Mouse (Mus musculus): ENCODE data around the gene Nfkbil1. TPM values are rescaled to one million over a fixed set of nuclear protein-coding genes. Genes with fewer than 3 reads are reported as not detected.

Nfkbil1 gene
- 1 to 10 TPM; 7.0 to 7.2 TPM for total RNA-seq (2021)
- long read RNA-seq, experiment 1, partial matches to known transcripts, result 0 of 3 reads
- long read RNA-seq, experiment 1, other reads (novel, unspliced or antisense), result 1 of 3 reads
- long read RNA-seq, experiment 2, partial matches to known transcripts, result 0 of 4 reads
- long read RNA-seq, experiment 2, other reads (novel, unspliced or antisense), result 1 of 4 reads

DNA sequence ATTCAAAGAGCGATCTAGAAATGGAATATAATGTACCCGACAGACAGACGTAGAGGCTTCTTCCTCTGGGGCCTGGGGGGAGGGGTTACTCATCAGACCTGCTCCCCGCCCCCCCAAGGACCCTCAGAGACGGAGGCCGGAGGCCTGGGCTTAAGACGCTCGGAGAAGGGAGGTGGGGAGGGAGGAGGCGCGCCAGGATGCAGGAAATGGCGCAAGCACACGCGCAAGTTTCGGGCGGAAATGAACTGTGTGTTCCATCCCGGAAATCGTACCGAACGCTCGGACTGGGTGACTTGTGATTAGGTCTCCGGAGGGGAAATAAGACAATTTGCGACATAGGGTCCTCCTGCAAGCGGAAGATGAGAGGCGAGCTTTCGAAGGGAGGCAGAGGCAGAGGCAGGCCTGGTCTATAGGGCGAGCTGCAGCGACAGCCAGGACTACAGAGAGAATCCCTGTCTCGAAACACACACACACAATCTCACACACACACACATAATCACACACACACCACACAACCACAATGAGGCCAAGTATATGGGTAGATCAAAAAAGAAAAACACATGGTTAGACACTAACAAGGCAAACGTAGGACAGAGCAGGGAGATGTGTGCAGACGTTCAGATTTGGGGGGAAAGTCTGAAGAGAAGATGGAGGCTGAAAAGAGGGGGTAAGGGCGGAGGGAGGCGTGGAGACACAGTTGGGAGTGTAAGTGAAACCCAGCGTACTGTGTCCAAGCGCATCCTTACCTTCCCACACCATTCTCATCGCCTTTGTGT, at the start of gene Nfkbil1:
Gene Nfkbil1, minus strand, starts transcription at position 179 of the 776 bp plus-strand sequence.
- peak; percentile 91 for DNase-seq (ENCODE audit: low spot score)

DNA sequence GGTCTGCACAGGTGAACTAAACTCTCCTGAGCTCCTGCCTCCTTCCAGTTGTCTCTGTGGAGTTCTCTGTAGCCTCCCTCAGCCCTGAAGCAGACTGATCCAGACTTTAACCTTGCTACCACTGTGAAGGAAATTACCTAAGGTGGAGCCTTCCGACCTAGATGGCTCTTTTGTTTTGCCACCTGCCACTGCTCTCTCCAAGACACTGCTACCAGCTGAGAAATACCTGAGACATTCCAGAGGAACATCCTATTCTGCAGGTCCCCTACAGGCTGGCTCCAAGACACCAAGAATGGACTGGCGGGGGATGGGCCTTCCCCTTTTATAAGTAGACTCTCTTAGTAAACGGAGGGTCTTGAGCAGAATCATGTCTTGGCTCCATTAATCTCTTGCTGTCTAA, 44.7 kb upstream of the Nfkbil1 start:
- DNase-seq (ENCODE audit: low spot score), result no peak

DNA sequence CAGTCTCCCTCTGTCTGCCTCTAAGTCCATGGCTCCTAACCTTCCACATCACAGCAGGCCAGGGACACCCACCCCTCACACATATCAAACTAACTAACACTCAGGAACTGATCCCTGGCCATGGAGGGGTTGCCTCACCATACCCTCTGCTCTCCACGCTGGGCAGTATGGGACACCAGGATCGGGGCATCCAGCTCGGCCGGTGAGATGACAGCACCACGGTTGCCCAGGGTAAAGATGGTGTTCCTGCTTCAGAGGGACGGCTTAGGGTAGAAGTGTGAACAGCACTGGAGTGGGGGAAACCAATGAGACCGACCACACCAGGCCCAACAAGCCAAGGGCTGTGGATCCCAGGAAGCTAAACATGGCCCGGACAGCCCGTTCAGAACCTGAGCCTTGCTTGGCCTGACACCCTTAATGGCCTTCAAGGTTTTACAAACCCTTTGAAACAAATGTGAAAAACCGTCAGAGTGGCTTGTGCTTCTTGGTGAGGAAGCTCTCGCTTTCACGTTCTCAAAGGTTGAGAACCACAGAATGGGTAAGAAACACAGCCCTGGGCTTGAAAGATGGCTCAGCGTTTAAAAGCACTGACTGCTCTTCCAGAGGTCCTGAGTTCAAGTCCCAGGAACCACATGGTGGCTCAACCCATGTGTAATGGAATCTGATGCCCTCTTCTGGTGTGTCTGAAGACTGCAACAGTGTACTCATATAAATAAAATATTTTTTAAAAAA, 43.5 kb upstream of the Nfkbil1 start:
- DNase-seq (ENCODE audit: low spot score), result no peak

DNA sequence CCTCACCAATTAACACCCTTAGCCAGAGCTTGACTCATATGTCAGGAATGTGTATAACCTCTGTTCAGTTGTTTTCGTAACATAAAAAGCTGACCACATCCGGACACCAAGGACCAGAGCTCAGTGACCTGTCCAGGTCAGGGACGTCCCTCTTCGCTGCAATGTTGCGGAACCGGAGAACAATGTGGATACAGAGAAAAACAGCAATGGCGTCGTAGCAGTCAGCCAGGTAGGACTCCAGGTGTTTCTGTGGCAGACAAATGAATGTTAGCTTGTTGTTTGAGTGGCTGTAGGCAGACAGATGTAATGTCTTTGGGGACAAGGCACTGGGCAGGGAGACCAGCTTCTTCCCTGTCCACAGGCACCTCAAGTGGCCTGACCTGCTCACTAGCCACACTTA, 42.5 kb upstream of the Nfkbil1 start:
- no peak for DNase-seq (ENCODE audit: low spot score)

DNA sequence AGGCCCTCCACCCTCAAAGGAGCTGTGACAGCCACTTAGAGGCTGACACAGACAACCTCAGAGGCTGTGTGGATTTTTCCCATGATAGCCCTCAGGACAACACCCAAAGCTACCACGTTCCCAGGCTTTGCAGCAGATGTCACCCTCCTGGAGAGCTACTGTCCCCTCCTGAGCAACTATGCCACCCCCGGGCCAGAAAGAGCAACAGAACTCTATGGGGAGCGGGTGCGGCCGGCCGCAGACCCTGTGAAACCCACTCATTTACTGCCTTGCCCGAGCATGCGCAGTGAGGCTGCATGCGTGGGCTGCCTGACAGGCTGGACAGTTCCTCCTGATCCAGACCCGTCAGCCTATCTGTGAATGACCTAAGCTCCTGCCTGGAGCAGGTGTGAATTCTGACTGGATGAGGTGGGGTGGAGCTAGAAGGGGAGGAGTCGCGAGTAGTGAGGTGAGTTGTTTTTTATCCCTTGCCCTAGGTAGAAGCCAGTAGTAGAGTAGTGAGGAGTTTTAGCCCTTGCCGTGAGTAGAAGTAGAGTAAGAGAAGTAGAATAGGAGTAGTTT, 40.8 kb upstream of the Nfkbil1 start:
- DNase-seq (ENCODE audit: low spot score), result no peak

DNA sequence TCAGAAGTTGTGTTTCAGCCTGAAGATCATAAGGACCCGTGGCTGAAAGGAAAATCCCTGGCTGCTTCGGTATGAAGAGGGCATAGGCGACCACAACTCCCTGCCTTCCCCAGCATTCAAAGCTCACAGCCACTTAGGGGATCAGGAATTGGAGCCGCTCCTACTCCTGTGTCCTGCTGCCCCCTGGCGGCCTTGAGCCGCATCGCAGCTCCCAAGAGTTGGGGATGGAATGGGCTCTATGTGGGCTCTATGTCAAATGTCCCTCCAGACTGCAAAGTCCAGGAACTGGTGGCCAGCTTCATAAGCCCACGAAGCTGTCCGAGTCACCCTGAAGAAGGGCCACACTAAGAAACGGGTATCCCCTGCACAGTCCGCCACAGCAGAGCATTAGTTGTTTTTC, 39.2 kb upstream of the Nfkbil1 start:
- peak; percentile 87 for DNase-seq (ENCODE audit: low spot score)

DNA sequence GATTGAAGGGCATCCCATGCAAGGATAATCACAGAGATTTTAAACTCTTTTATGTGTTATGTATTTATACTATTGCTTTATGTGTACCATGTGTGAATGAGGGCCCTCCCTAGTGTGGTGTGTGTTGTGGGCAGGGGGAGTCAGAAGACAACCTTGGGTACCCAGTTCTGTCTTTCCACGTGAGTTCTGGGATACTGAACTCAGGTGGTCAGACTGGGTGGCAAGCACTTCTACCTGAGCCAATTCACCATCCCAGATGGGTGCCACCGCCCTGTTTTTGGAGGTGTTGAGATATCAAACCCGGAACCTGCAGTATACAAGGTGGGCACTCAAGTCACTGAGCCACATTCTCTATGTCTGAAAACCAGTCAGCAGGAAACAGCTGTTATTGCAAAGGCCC, 36.7 kb upstream of the Nfkbil1 start:
- DNase-seq (ENCODE audit: low spot score), result no peak

DNA sequence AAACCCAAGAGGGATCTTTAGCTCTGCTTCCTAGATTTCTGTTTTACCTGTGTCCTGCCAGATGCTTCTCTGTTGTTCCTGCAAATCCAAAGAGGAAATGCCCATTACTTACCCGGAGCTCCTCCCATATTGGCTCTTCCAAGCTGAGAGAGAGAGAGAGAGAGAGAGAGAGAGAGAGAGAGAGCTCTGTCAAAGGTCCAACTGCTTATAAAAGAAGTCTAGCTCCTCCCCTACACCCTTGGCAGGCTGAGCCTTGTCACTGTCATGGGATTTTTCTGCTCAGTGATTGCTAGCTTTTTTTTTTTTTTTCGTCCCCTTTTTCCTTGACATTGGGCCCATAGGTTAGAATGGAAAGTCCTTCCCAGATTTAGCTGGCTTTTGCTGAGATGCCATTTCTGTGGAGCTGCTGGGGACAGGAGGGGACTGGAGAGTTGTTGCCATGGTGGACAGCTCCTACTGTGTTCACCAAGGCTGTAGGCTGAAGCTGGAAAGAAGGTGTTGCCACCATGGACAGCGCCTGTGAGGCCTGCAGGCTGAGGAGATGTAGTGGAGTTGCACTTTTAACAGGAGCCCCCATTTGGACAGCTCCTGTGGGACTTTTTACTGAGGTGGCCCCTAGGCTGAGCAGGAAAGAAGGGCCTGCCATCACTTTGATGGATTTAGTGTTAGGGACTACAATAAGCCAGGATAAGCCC, 34.2 kb upstream of the Nfkbil1 start:
- DNase-seq (ENCODE audit: low spot score), result no peak

DNA sequence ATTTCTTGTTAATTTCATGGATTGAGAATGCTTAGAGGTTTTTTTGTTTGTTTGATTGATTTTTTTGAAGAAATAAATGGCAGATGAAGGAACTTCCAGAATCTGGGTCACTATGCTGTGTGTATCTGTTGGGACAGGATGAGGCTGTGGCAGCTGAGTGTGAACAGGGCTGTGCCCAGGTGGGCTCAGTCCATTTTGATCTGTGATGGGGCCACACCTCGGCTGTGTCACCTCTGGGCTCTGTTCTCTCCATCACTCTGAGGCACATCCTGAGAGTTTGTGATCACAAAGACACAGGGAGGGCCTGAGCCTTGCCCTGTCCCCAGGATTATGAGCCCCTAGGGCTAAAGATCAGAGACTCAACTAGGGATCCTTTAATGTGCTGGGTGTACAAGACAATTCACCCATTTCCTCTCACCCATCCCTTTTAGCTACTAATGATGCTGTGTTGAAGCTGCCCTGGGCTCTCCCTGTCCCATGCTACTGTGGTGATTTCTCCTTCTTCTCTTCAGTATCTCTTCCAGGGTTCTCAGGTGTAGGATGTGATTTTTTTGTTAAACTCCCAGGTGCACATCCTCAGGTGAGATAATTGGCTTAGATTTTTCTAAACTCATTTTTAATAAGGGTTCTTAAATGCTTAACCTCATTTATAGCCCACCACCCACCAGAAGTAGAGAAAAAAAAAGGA, 32.0 kb upstream of the Nfkbil1 start:
- DNase-seq (ENCODE audit: low spot score), result no peak

DNA sequence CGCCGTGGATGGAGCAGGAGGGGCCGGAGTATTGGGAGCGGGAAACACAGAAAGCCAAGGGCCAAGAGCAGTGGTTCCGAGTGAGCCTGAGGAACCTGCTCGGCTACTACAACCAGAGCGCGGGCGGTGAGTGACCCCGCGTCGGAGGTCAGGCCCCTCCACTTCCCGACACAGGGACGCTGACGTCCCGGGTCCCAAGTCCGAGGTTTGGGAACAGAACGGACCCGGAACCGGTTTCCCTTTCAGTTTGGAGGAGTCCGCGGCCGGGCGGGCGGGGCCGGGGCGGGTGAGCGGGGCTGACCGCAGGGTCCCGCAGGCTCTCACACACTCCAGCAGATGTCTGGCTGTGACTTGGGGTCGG, 27.9 kb upstream of the Nfkbil1 start:
- no peak for DNase-seq (ENCODE audit: low spot score)

DNA sequence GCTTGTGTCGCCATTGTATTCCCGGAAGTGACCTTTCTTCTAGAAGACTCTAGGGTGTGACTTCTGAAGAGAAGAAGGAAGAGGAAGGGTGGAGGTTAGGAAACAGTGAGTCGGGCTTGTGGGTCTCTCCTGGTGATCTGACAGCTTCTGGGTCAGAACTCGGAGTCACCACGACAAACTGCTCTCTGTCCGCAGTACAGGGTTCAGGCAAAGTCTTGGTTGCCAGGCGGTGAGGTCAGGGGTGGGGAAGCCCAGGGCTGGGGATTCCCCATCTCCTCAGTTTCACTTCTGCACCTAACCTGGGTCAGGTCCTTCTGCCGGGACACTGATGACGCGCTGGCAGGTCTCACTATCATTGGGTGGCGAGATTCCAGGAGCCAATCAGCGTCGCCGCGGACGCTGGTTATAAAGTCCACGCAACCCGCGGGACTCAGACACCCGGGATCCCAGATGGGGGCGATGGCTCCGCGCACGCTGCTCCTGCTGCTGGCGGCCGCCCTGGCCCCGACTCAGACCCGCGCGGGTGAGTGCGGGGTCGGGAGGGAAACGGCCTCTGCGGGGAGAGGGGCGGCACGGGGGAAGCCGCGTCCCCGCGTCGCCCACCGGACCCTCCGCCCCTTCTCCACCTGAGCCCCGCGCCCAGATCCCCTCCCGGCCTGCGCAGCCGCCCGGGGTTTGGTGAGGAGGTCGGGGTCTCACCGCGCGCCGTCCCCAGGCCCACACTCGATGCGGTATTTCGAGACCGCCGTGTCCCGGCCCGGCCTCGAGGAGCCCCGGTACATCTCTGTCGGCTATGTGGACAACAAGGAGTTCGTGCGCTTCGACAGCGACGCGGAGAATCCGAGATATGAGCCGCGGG, 27.3 kb upstream of the Nfkbil1 start, which contains the start of gene H2-D1:
Gene H2-D1, plus strand, starts transcription at position 67 of the 859 bp plus-strand sequence.
- peak; percentile 99 for DNase-seq (ENCODE audit: low spot score)

DNA sequence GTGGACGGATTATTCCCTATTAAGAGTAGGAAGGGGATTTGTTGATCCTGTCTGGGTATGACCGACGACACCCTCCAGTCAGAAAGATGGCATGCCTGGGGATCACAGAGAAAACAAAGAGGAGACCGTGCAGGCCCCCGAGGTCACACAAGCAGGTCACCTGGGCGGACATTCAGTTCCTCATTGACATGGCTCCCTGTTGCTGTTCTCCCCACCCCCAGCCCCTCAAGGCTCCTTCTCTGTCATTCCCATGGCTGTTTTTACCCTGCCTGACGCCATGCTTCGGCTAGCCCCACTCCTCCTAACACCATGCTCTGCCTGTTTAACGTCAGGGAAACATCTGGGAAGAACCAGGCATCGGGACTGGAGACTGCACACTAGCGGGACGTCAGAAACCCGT, 26.1 kb upstream of the Nfkbil1 start:
- DNase-seq (ENCODE audit: low spot score), result no peak

DNA sequence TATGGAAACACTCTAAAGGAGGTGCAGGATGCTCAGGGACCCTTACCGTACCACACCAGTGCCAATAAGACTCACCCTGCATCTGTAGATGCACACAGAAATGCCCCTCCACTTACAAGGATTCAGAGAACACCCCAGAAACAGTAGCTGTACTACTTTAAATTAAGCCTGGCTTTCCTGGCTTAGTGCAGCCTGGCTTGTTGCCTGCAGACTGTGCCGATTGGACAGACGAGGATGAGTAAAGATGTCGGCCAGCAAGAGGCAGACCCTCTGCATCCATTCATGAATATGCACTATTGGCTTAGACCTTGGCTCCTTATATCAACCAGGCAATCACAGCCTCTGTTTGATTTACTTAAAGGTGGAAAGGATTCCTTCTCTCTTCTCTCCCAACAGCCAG, 24.0 kb upstream of the Nfkbil1 start:
- no peak for DNase-seq (ENCODE audit: low spot score)

DNA sequence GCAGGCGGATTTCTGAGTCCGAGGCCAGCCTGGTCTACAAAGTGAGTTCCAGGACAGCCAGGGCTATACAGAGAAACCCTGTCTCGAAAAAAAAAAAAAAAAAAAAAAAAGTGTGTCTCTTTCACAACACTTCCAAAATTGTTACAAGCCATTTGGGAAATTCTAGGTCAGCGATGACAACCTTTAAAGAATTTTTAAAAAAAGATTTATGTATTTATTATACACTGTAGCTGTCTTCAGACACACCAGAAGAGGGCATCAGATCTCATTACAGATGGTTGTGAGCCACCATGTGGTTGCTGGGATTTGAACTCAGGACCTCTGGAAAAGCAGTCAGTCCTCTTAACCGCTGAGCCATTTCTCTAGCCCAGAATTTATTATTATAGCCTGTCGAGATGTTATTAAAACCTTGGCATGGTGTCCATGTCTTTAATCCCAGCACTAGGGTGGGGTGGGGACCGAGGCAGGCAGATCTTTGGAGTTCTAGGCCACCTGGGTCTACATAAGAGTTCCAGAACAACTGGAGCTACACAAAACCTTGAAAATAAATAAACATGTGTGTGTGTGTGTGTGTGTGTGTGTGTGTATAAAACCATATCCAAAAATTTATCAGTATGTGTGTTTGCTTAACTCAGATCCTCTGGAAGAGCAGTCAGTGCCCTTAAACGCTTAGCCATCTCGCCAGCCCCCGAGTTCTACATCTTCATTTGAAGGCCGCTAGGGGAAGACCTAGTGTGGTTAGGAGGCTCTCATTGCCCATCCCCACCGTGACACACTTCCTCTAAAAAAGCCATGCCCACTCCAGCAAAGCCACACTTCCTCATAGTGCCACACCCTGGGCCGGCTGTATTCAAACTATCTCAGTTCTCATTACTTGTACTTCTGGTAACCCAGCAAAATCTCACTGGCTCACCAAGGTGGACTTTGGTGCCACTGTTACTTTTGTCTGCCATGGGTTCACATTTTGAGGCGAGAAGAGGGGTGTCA, 23.2 kb upstream of the Nfkbil1 start:
- peak; percentile 56 for DNase-seq (ENCODE audit: low spot score)

DNA sequence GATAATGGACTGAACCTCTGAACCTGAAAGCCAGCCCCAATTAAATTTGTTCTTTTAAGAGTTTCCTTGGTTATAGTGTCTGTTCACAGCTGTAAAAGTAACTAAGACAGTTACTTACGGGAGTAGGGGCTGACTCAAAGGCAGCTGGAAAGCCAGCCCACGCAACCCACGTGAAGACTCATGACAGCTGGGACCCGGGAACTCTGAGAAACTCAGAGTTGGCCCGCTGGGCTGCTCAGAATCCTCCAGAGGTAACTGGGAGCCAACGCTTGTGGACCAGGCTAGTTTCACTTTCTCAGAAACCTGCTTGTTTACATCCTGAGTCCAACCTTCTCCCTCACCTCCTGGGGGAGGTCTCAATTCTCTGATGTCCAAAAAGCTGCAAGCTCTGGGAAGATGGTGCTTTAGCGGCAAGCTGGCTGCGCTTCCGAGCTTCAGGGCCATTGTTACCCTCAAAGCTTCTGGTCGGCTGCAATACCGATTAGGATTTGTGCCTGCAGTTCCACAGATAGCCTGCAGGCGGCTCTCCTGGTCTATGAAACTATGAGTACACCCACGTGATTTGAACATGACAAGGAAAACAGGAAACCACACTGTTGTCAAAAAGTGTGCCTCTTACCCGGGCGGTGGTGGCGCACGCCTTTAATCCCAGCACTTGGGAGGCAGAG, 22.4 kb upstream of the Nfkbil1 start:
- peak; percentile 97 for DNase-seq (ENCODE audit: low spot score)

DNA sequence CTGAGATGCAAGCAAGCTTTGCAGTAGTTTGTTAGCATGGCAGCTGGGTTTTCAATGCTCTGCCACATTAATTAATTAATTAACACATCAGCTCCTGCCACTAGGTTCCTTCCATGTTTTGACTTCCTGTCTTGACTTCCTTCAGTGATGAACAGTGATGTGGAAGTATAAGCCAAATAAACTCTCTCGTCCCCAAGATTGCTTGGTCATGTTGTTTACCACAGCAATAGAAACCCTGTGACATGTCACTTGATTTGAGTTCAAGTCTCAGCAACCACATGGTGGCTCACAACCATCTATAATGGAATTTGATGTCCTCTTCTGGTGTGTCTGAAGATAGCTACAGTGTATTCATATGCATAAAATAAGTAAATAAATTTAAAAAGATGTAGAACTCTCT, 21.8 kb upstream of the Nfkbil1 start:
- DNase-seq (ENCODE audit: low spot score), result no peak

DNA sequence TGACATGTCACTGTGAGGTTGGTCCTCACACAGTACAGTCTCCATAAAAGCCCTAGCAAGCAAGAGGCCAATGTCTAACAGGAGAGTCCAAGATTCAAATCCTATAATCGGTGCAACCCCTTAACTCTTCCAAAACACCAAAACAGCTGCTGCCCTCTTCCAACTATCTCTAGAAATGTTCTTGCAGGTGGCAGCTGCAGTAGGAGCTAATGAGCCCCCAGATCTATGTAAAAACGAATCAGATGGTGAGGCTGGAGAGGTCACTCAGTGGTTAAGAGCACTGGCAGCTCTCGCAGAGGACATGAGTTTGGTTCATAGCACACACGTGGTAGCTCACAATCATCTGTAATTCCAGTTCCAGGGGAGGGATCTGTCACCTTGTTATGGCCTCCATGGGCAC, 20.1 kb upstream of the Nfkbil1 start:
- DNase-seq (ENCODE audit: low spot score), result no peak

DNA sequence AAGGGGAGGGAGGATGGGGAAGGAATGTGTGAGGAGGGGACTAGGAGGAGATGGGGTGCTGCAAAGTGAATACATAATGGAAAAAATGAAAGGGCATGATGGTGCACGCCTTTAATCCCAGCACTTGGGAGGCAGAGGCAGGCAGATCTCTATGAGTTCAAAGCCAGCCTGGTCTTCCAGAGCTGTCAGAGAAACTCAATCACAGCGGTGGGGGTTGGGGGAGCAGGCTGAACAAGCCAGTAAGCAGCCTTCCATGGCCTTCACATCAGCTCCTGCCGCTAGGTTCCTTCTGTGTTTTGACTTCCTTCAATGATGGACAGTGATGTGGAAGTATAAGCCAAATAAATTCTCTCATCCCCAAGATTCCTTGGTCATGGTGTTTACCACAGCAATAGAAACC, 19.7 kb upstream of the Nfkbil1 start:
- DNase-seq (ENCODE audit: low spot score), result no peak
